Mouse (Mus musculus) brown adipose tissue, adult 24 weeks (tissue): ENCODE measurements at regions not wholly inside any gene's neighbourhood (a gene's known extent, or its start where the extent isn't known, plus 50 kb on each side); places are given as distances from the start of the nearest gene placed in this dataset.

ENCODE experiments used
- H3K27ac ChIP-seq: fragments of 200-500 bp; replicated peaks from 2 replicates; pipeline ENCODE4 v1.5.1; 2012; ENCODE audit warnings: low read depth, mild to moderate bottlenecking, low read length
- H3K4me1 ChIP-seq: fragments of 200-500 bp; 2 replicates; pipeline ENCODE4 v1.6.1; 2012; ENCODE audit warnings: low read length, mixed read lengths; ENCODE audit not compliant: control insufficient read depth, insufficient read depth, insufficient read length
- H3K4me3 ChIP-seq: fragments of 200-500 bp; 2 replicates; pipeline ENCODE4 v1.5.1; 2012; ENCODE audit warnings: low read depth, mild to moderate bottlenecking, low read length, moderate library complexity; ENCODE audit not compliant: insufficient read depth

GRCm38 (mm10) chr15:42207187-42207846 lies 2073.2 kb downstream of the 9330182O14Rik start:
- Histone ChIP-seq H3K4me3 (no peak overlapping the region), H3K27ac (no peak overlapping the region)

DNA sequence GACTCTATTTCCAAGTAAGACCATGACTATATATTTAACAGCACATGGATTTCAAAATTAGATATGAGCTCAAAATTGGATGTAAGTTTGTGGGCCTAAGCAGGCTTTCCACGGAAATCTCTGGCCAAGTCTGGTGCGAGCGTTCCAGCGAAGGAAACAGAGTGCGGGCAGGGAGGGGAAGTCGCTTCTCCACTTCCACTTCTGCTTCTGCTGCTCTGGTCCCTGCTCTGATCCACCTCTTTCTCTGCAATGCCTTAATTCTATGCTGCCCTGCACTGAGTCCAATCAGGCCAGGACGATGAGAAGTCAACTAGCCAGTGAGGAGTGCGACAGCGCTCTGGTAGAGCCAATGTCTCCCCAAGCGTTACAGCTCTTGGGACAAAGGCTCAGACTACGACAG lies 2085.3 kb downstream of the 9330182O14Rik start:
- no peak overlapping the region for H3K4me3 ChIP-seq
- no peaks in the 10 kb centered on the region for H3K4me1 ChIP-seq
- H3K27ac ChIP-seq: no peak overlapping the region

More at GRCm38 (mm10) chr15:42207187-42207846, 2073.2 kb downstream of the 9330182O14Rik start:
- H3K4me1 ChIP-seq: no peaks in the 10 kb centered on the region

GRCm38 (mm10) chr15:42220005-42220404 lies 2085.8 kb downstream of the 9330182O14Rik start:
- H3K4me1 ChIP-seq: no peaks in the 10 kb centered on the region
- no peak overlapping the region for H3K27ac ChIP-seq
- no peak overlapping the region for H3K4me3 ChIP-seq

DNA sequence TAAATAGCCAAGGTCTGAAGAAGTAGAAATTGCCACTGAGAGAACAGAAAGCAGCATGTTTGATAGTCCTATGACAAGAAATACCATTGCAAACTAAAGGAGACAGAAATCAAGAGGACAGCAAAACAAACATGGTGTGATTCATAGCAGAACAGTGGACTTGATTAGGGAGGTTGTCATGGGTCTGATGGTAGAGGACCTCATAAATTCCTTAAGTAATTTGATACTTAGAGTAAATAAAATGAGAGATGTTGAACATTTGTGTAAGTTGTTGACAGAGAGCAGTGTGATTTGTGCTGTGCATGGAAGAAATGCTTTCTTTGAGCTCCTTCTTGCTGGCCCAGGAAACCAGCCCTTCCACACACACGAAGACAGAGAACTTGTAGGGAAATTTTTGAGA lies 2090.8 kb downstream of the 9330182O14Rik start:
- Histone ChIP-seq H3K27ac (no peak overlapping the region), H3K4me3 (no peak overlapping the region), H3K4me1 (no peaks in the 10 kb centered on the region)

- H3K4me3 ChIP-seq: no peak overlapping the region
- no peaks in the 10 kb centered on the region for H3K4me1 ChIP-seq
- H3K27ac ChIP-seq: no peak overlapping the region
Measured at GRCm38 (mm10) chr15:42231692-42232091, 2097.5 kb downstream of the 9330182O14Rik start.

GRCm38 (mm10) chr15:42246812-42247211 lies 2112.6 kb downstream of the 9330182O14Rik start:
- H3K4me3 ChIP-seq: no peak overlapping the region

GRCm38 (mm10) chr15:42252730-42253330 lies 2118.7 kb downstream of the 9330182O14Rik start:
- Histone ChIP-seq H3K27ac (no peak overlapping the region; the same call in 1 of the 2 replicates), H3K4me1 (no peaks in the 10 kb centered on the region), H3K4me3 (no peak overlapping the region)

More at GRCm38 (mm10) chr15:42246812-42247211, 2112.6 kb downstream of the 9330182O14Rik start:
- Histone ChIP-seq H3K27ac (no peak overlapping the region), H3K4me1 (no peaks in the 10 kb centered on the region)

DNA sequence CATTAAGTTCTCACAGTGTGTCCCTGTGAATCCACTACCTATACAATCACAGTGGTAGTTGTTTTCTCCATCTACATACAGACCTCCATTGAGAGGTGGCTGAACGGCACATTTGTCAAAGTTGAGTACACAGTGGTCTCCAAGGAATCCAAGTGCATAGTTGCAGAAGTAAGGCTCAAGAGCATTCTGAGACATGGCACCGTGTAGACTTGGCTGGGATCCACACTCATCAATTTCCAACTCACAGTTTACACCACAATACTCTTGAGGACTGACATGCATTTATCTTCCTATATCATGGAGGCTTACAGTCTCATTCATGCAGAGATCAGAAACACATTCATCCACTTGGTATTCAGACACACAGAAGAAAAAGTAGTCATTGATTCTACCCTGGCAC lies 2122.2 kb downstream of the 9330182O14Rik start:
- Histone ChIP-seq H3K27ac (no peak overlapping the region), H3K4me3 (no peak overlapping the region), H3K4me1 (no peaks in the 10 kb centered on the region)

DNA sequence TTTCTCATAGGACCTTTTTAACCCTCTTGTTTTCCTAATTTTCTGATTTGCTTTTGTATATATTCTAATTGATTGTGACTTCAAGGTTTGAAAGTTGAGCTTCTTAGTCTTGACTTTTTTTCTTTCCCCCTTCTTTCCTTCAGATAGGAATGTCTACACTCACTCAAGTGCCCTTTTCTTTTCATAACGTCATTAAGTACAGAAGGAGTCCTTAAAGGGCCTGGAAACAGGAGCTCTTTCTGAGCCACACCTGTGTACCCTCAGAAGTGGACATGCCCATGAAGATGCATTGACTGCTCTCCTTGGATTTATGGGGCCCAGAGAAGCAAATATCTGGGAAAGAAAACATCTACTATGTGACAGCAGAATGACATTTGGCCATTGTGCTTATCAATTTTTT lies 2141.0 kb downstream of the 9330182O14Rik start:
- H3K4me3 ChIP-seq: no peak overlapping the region
- H3K4me1 ChIP-seq: no peaks in the 10 kb centered on the region

GRCm38 (mm10) chr15:42277247-42277646 lies 2143.1 kb downstream of the 9330182O14Rik start:
- H3K4me3 ChIP-seq: no peak overlapping the region
- H3K27ac ChIP-seq: no peak overlapping the region
- H3K4me1 ChIP-seq: no peaks in the 10 kb centered on the region

More for the DNA sequence above, 2141.0 kb downstream of the 9330182O14Rik start:
- no peak overlapping the region for H3K27ac ChIP-seq

DNA sequence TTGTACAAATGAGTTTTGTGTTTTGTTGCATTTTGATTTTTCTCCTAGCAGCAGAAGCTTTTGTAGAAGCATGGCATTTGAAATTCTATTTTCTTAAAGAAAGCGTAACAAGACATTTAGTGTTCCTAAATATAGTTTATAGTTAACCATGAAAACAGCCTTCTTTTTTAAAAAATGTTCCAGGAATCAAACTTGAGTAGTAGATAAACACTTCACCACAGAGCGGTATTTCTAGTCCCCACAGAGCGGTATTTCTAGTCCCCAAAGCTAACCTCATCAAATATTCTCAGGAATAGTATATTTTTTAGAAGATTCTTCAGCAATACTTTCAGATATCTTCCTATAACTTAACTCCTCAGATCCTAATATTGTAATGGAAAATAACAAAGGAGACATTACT lies 2146.6 kb downstream of the 9330182O14Rik start:
- Histone ChIP-seq H3K4me1 (no peaks in the 10 kb centered on the region), H3K4me3 (no peak overlapping the region), H3K27ac (no peak overlapping the region)

- H3K4me3 ChIP-seq: no peak overlapping the region
- no peak overlapping the region for H3K27ac ChIP-seq
- no peaks in the 10 kb centered on the region for H3K4me1 ChIP-seq
Measured at GRCm38 (mm10) chr15:42296406-42296805, 2162.2 kb downstream of the 9330182O14Rik start.

- Histone ChIP-seq H3K27ac (no peak overlapping the region), H3K4me1 (no peaks in the 10 kb centered on the region)
Measured at GRCm38 (mm10) chr15:42297430-42297829, 2163.3 kb downstream of the 9330182O14Rik start.

GRCm38 (mm10) chr15:42301956-42302355 lies 2167.8 kb downstream of the 9330182O14Rik start:
- no peak overlapping the region for H3K4me3 ChIP-seq
- H3K4me1 ChIP-seq: no peaks in the 10 kb centered on the region
- no peak overlapping the region for H3K27ac ChIP-seq

More at GRCm38 (mm10) chr15:42297430-42297829, 2163.3 kb downstream of the 9330182O14Rik start:
- no peak overlapping the region for H3K4me3 ChIP-seq

DNA sequence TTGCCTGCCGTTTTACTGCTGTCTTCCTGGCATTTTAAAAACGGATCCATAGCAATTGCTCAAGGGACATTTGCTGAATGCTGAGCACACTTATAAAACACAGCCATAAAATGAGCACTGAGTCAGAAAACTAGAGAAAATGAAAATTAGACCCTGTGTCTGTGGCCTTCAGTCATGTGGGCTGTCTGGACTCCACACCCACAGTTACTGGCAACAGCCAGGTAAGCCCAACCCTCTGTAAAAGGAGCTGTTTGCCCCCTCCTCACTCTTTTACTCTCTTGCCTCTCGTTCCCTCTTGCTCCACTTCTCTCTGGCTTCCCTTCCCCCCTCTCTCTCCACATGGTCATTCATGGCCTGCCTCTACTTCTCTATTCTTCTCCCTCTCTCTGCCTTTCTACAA lies 2169.9 kb downstream of the 9330182O14Rik start:
- Histone ChIP-seq H3K27ac (no peak overlapping the region), H3K4me3 (no peak overlapping the region), H3K4me1 (no peaks in the 10 kb centered on the region)

DNA sequence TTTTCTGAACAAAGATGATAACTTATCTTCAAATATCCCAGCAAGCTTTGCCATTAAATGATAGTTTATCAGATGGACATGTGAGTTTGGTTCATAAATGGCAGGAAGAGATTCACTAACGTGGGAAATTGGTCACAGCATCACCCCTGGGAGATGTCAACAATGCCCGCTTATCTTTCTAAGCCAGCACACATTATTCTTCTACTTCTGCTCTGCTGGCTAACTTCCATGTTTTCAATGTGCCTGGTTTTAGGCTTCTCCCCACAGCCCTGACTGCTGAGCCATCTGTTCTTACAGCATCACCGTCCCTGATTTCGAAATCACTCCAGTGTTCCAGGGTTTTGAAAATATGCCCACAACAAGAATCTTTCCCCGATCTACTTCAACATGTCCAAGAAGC lies 2175.4 kb downstream of the 9330182O14Rik start:
- H3K4me1 ChIP-seq: no peaks in the 10 kb centered on the region
- H3K4me3 ChIP-seq: no peak overlapping the region
- H3K27ac ChIP-seq: no peak overlapping the region
